Mouse (Mus musculus) kidney, embryonic 14.5 days (tissue): Measurements from ENCODE around the gene Myof. TPM values are rescaled to one million over a fixed set of nuclear protein-coding genes. Genes with fewer than 3 reads are reported as not detected.

ENCODE experiments used
- ATAC-seq: fragments of 200-750 bp; cut with Nextera tagmentation; 2 replicates; pipeline ENCODE4 v1.8.0; 2017; ENCODE audit warnings: moderate number of reproducible peaks, mild to moderate bottlenecking, moderate TSS enrichment, moderate library complexity; ENCODE audit not compliant: low FRiP score, low TSS enrichment
- H3K27ac ChIP-seq: fragments of 300-500 bp; sonication (generic); 2 replicates; pipeline ENCODE4 v1.5.1; 2014; ENCODE audit warnings: low read depth, mild to moderate bottlenecking, low read length, moderate library complexity, mixed read lengths
- H3K27me3 ChIP-seq: fragments of 300-500 bp; sonication (generic); 2 replicates; pipeline ENCODE4 v1.6.1; 2014; ENCODE audit warnings: mild to moderate bottlenecking, low read length; ENCODE audit not compliant: control insufficient read depth, insufficient read depth
- H3K36me3 ChIP-seq: fragments of 300-500 bp; sonication (generic); 2 replicates; pipeline ENCODE4 v1.6.1; 2014; ENCODE audit warnings: low read length, mixed read lengths; ENCODE audit not compliant: control insufficient read depth, insufficient read depth
- H3K4me1 ChIP-seq: fragments of 300-500 bp; sonication (generic); 2 replicates; pipeline ENCODE4 v1.6.1; 2014; ENCODE audit warnings: low read length, mixed read lengths; ENCODE audit not compliant: control insufficient read depth, insufficient read depth
- H3K4me2 ChIP-seq: fragments of 300-500 bp; sonication (generic); replicated peaks from 2 replicates; pipeline ENCODE4 v1.6.1; 2014; ENCODE audit warnings: low read depth, mild to moderate bottlenecking, low read length
- H3K4me3 ChIP-seq: fragments of 300-500 bp; sonication (generic); 2 replicates; pipeline ENCODE4 v1.5.1; 2014; ENCODE audit warnings: mild to moderate bottlenecking, low read length
- H3K9ac ChIP-seq: fragments of 300-500 bp; sonication (generic); 2 replicates; pipeline ENCODE4 v1.6.1; 2014; ENCODE audit warnings: low read depth, mild to moderate bottlenecking, low read length, moderate library complexity
- H3K9me3 ChIP-seq: fragments of 300-500 bp; sonication (generic); 2 replicates; pipeline ENCODE4 v1.6.1; 2016; ENCODE audit warnings: low read length; ENCODE audit not compliant: control insufficient read depth
- WGBS: fragments of 180-500 bp; shearing (Covaris S2); extraction: QIAGEN DNeasy Blood & Tissue Kit; methylation state at CpG from one replicate; pipeline ENCODE4 v1.1.7; 2014; 5-methylcytosine and 5-hydroxymethylcytosine counted together
- polyA plus RNA-seq: library from polyadenylated mRNA; unstranded; fragments of >200 nt; fragmentation: Nextera tagmentation; extraction: Ambion mirVana; gene quantifications from 2 replicates; pipeline ENCODE4 v1.2.1, GENCODE M21; 2014

Gene Myof
- polyA plus RNA-seq, 1 experiment from 2014 or later, result 17.1 TPM

DNA sequence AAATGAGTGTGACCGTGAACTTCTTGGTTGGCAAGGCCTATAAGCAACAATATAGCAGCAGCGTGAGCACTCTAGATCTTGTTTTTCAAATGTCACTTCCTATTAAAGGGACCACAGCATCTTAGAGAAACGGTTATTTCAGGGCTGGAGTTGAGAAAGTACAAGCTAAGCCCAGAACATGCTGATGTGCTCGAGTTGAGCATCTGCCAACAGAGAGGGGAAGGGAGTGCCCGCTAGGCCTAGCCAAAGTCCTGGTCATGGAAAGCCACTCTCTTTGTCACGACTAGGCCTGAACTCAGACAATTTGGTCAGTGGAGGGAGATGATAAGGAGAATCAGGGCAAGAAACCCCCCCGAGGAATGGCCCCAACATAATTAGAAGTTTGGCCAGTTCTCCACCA is 86.1 kb downstream of the Myof start:
- WGBS, result 83% methylated on average over 7 of the region's 7 CpGs
- H3K27me3 ChIP-seq, result no peaks in the 10 kb centered on the region
- H3K9me3 ChIP-seq, result no peaks in the 10 kb centered on the region
- no peak overlapping the region for H3K4me3 ChIP-seq
- no peak for ATAC-seq
- H3K4me1 ChIP-seq, result no peaks in the 10 kb centered on the region
- peaks cover 2% of the 10 kb centered on the region; the same call in 1 of the 2 replicates for H3K36me3 ChIP-seq
- no peak overlapping the region for H3K4me2 ChIP-seq
- H3K27ac ChIP-seq, result no peak overlapping the region
- H3K9ac ChIP-seq, result no peak overlapping the region

DNA sequence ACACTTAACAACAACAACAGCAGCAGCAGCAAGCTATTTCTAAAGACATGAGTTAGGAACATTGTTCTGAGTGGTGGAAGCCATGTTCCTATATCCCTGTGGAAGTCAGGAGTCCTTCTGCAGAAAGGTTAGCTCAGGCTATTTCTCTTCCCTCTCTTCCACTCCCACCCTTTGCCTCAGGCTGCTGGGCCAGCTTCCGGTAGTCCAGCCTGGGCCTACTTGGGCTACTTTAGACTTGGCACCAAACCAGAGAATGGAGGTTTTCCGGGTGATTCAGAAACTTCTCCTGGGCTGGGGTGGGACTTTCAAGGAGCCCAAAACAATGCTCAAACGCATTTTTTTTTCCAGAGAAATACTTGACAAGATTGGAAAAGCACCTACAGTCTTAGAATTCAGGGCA is 87.4 kb downstream of the Myof start:
- H3K9me3 ChIP-seq, result no peaks in the 10 kb centered on the region
- no peaks in the 10 kb centered on the region for H3K4me1 ChIP-seq
- peaks cover 2% of the 10 kb centered on the region for H3K36me3 ChIP-seq
- no peaks in the 10 kb centered on the region for H3K27me3 ChIP-seq
- no peak overlapping the region for H3K4me3 ChIP-seq
- no peak for ATAC-seq
- H3K4me2 ChIP-seq, result no peak overlapping the region
- H3K9ac ChIP-seq, result no peak overlapping the region
- no peak overlapping the region for H3K27ac ChIP-seq
- WGBS, result 76% methylated on average over 3 of the region's 3 CpGs

DNA sequence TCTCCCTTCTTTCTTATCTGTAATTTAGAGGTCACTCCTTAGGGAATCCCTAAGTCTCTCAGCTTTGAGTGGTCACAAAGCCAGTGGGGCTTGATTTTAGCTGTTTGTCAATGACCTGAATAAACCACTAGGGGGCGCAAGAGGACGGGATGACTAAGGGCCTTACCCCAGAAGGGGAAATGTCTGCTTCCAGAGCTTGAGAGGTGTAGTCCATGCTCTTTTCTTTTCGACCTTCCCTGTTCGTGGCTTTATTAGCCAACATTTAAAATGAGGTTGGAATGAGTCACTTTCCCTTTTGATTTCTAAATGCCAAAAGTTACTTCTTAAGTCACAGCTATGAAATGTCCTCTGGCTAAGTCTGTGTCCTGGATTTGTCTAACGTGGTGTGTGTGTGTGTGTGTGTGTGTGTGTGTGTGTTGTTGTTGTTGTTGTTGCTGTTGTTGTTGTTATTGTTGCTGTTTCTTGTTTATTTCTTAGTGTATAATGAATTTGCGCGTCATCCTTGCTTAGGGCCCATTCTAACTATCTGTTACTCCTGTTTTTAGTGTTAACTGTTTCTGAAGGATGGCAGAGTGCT is 87.9 kb downstream of the Myof start:
- no peak overlapping the region for H3K9ac ChIP-seq
- H3K27ac ChIP-seq, result no peak overlapping the region
- no peaks in the 10 kb centered on the region for H3K4me1 ChIP-seq
- H3K27me3 ChIP-seq, result no peaks in the 10 kb centered on the region
- no peaks in the 10 kb centered on the region for H3K9me3 ChIP-seq
- WGBS, result 31% methylated on average over 7 of the region's 7 CpGs
- H3K4me3 ChIP-seq, result no peak overlapping the region
- peak; percentile 81; the same call in 1 of the 2 replicates for ATAC-seq
- H3K4me2 ChIP-seq, result no peak overlapping the region
- H3K36me3 ChIP-seq, result peaks cover 6% of the 10 kb centered on the region

DNA sequence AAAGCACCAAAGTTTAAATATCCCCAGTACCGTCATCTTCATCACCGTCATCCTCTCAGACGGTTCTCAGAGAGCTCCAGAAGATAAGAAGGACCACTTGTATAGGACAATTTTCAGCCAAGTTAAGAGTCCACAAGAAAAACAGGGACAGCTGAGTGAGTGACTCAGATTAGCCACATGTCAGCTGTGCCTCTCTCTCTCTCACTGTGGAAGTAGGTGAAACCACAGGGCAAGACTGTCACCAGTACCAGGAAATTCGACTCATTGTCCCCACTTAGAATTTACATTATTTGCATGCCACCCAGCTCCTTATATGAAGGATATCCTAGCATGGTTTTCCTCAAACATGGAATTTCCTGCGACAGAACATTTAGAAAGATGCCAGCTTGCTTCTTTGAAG is 88.6 kb downstream of the Myof start:
- H3K9ac ChIP-seq, result no peak overlapping the region
- no peak overlapping the region for H3K4me2 ChIP-seq
- H3K27ac ChIP-seq, result no peak overlapping the region
- H3K4me3 ChIP-seq, result no peak overlapping the region
- H3K27me3 ChIP-seq, result no peaks in the 10 kb centered on the region
- peaks cover 6% of the 10 kb centered on the region for H3K36me3 ChIP-seq
- 80% methylated on average over 5 of the region's 5 CpGs for WGBS
- ATAC-seq, result no peak
- no peaks in the 10 kb centered on the region for H3K9me3 ChIP-seq
- no peaks in the 10 kb centered on the region for H3K4me1 ChIP-seq

DNA sequence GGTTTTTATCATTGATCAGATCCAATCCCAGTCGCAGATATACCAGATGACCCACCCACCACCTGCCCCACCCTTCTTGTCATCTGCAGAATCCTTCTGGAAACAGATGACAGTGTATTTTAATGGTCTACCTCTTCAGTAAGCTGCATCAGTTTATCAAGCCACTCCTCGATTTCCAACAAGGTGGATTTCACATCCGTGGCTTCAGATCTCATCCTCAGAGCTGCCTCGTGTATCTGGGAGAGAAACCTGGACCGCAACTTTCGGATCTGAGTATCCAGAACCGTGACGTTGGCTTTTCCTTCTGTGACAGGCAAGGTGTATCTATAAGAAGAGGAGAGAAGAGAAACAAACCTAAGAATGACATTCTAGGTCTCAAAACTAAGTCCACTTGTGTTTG is 89.1 kb downstream of the Myof start:
- Histone ChIP-seq H3K9ac (no peak overlapping the region), H3K27me3 (no peaks in the 10 kb centered on the region), H3K4me1 (no peaks in the 10 kb centered on the region), H3K4me3 (no peak overlapping the region), H3K36me3 (peaks cover 6% of the 10 kb centered on the region), H3K9me3 (no peaks in the 10 kb centered on the region), H3K27ac (no peak overlapping the region), H3K4me2 (no peak overlapping the region)
- WGBS, result 88% methylated on average over 8 of the region's 8 CpGs
- ATAC-seq, result no peak

DNA sequence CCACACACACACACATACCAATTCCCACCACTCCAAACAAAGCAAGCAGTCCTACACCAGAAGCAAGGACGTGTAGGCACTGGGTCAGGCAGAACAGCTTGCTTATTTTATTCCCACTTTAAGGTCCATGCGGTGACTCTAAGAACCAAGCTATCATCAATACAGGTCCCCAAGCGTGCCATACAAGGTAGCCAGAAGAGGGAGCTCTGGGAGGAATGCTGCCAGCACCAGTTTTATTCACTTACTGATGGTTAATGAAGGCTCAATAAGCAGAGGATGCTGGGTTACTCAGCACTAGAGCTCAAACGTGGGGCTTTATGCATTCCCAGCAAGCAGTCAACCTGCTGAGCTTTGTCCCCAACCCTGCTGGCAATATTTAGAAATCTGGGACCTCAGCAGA is 96.7 kb downstream of the Myof start:
- no peak overlapping the region for H3K9ac ChIP-seq
- no peak overlapping the region for H3K27ac ChIP-seq
- no peak for ATAC-seq
- no peaks in the 10 kb centered on the region for H3K4me1 ChIP-seq
- H3K36me3 ChIP-seq, result peaks cover 9% of the 10 kb centered on the region
- H3K9me3 ChIP-seq, result no peaks in the 10 kb centered on the region
- no peaks in the 10 kb centered on the region for H3K27me3 ChIP-seq
- WGBS, result 23% methylated on average over 4 of the region's 4 CpGs
- no peak overlapping the region for H3K4me3 ChIP-seq
- no peak overlapping the region for H3K4me2 ChIP-seq

DNA sequence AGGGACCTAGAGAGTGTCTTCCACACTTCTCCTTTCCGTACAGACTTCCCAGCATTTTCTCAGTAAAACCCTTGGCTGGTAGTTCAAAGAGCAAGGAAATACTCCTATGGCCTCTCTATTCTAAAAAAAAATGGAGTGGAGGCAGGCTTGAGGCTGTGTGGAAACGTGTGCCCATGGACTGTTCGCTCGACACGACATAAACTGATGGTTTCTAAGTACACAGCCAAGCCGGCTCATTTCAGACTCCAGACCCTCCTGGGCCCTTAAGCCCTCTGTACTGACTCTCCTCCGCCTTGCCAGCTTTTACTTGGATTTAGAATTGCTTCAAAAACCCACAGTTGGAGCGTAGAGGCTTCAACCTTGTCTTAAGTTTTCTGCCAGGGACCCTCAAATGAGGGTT is 97.3 kb downstream of the Myof start:
- Histone ChIP-seq H3K4me3 (no peak overlapping the region), H3K27me3 (no peaks in the 10 kb centered on the region), H3K9me3 (no peaks in the 10 kb centered on the region), H3K27ac (no peak overlapping the region), H3K4me1 (no peaks in the 10 kb centered on the region), H3K4me2 (no peak overlapping the region), H3K9ac (no peak overlapping the region), H3K36me3 (peaks cover 9% of the 10 kb centered on the region)
- no peak for ATAC-seq
- WGBS, result 79% methylated on average over 8 of the region's 8 CpGs

DNA sequence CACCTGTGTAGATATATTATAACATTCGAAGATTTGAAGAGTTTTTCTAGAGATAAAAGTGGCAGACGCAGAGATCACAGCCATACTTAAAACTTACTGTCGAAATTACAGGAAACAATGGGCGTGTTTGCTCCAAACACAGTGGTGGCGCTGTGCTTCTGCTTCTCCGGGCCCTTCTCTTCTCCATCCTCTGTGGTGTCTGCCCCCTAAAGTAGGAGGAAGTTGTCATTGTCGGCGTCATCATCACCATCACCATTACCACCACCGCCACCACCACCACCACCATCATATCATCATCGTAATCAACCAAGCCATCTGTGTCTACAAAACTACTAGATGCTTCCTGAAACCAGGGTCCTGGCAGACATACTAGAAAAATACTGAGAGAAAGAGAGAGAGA is 104.2 kb downstream of the Myof start:
- Histone ChIP-seq H3K9ac (no peak overlapping the region), H3K4me1 (no peaks in the 10 kb centered on the region), H3K4me3 (no peak overlapping the region), H3K9me3 (no peaks in the 10 kb centered on the region), H3K27ac (no peak overlapping the region), H3K27me3 (no peaks in the 10 kb centered on the region), H3K36me3 (peaks cover 5% of the 10 kb centered on the region; the same call in 1 of the 2 replicates), H3K4me2 (no peak overlapping the region)
- ATAC-seq, result no peak
- WGBS, result 91% methylated on average over 10 of the region's 10 CpGs

DNA sequence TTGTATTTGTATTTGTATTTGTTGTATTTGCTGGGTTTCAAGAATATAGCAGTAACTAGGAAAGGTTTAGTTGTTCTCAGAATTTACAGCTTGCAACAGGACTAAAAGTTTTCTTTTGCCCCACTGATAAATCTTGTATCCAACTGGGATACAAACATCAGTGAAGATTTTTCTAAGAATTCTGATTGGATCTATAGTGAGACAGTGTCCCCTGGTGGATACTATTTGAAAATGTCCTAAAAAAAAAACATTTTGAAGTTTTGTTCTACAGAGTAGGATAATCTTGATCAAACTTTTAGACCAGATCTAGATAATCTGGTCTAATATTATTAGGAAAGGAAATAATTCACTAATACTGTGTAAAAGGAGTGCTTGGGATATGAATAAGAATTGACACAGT is 106.3 kb downstream of the Myof start:
- Histone ChIP-seq H3K9ac (no peak overlapping the region), H3K4me3 (no peak overlapping the region)
- no peak for ATAC-seq

More for the DNA sequence above, 106.3 kb downstream of the Myof start:
- H3K4me1 ChIP-seq, result no peaks in the 10 kb centered on the region
- no peak overlapping the region for H3K27ac ChIP-seq
- H3K4me2 ChIP-seq, result no peak overlapping the region
- H3K27me3 ChIP-seq, result no peaks in the 10 kb centered on the region
- H3K9me3 ChIP-seq, result no peaks in the 10 kb centered on the region
- H3K36me3 ChIP-seq, result peaks cover 4% of the 10 kb centered on the region; the same call in 1 of the 2 replicates
